Mouse (Mus musculus): Measurements from ENCODE around the gene Naa20.
"Not testable (repeated sequence)": the region's sequence is repeated elsewhere in the genome, so short reads cannot be mapped to it uniquely, and the experiment has no call there.

The Naa20 gene

DNA sequence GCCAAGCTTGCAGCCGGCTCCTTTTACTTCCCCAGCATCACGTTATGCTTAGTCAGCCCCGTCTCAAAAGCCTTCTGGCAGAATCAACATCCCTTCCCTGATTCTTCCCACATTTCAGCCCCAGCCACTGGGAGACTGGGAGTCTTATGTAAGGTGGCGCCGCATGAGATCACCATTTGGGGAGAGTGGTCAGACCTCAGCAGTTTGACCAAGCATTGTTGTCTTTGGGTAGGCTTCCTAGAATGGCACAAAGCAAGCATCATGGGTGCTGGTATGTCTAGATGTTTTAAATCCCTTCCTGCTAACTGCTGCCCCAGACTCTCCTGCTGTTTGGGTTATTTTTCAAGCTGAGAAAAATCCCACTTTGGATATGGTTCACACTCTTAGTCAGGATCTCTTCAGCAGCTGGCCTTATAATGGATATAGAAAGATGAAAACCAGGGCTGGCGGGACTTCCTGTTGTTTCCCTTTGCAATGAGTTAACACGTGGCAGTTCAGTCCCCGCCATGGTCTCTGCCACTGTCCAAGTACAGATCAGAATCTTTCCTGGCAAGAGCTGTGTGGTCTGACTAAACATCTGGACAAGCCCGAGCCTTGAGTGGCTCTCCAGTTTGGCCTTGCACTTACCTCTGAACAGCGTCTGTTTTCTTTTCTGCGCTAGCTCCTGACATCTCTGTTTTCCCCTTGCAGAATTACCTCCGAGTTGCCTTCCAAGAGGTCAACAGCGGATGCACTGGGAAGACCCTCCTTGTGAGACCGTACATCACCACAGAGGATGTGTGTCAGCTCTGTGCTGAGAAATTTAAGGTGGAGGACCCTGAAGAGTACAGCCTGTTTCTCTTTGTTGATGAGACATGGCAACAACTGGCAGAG, 16.8 kb upstream of the Naa20 start:
- no peak for DNase-seq (ENCODE audit: low spot score in 2 of 2)

DNA sequence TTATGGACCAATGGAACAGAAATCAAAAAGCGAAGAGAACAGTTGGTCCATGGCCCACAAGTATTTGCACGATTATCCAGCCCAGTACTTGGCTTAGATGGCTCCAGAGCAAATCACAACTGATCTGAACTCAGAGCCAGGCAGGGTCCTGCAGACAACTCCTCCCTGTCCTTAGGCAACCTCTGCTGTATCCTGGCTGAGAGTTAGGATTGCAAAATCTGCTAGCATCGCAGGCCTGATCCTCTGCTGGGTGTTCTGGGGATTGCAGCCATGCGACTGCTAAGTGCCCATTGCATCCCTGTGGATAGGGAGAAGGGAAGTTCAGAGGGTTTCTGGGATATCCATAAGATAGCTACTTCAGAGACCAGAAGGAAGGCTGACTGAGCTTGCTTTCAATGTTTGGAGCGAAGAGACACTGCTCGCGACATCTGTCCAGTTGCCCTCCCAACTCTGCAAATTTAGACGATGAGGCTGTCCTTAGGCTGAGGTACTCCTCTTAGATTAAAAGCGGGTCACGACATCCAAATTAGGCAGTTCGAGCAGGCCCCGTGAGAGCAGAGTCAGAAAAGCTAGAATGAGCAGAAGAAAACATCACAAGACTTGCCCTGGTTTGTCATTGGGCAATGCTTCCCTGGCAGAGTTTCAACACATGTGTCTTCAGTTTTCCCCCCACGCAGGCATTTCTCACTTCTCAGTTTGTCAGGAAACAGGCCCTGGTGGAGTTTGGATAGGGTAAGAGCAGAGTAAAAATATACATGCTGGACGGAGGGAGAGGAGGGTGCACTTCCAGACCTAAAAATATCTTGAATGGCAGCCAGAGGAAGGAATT, 13.7 kb upstream of the Naa20 start:
- peak in 1 of 2 experiments; percentile 38 for DNase-seq (ENCODE audit: low spot score in 2 of 2)

- no peak for DNase-seq (ENCODE audit: low spot score in 2 of 2)
These were observed 13.0 kb upstream of the Naa20 start for GRCm38 (mm10) chr2:145888766-145889480.

DNA sequence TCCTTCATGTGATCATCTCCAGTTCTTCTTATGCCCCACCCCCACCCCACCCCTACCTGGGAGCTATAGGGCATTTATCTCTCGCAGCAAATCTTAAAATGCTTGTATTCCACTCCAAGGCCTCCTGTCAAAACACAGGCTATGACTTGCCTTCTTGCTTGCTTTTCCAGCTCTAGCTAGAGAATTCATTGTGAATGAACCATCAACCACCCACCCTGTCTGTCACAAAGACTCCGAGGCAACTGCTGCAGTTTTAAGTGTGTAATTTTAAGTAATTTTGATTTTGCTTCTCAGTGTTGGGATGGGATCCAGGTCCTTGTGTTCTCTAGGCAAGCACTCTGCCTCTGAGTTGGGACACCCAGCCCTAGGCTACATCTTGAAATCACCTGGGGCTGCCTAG, 11.3 kb upstream of the Naa20 start:
- DNase-seq (ENCODE audit: low spot score in 2 of 2): no peak

GRCm38 (mm10) chr2:145893756-145894155, 8.1 kb upstream of the Naa20 start:
- no peak for DNase-seq (ENCODE audit: low spot score in 2 of 2)

- no peak for DNase-seq (ENCODE audit: low spot score in 2 of 2)
These were observed 3.8 kb upstream of the Naa20 start for GRCm38 (mm10) chr2:145898106-145898505.

GRCm38 (mm10) chr2:145900318-145900717, 1.6 kb upstream of the Naa20 start:
- DNase-seq (ENCODE audit: low spot score in 2 of 2): not testable (repeated sequence)

- peak; percentile 86 to 91 for DNase-seq (ENCODE audit: low spot score in 2 of 2)
These were observed 1.4 kb downstream of the Naa20 start for GRCm38 (mm10) chr2:145903061-145903901.

- no peak for DNase-seq (ENCODE audit: low spot score in 2 of 2)
These were observed 2.2 kb downstream of the Naa20 start for GRCm38 (mm10) chr2:145903983-145904616.

DNA sequence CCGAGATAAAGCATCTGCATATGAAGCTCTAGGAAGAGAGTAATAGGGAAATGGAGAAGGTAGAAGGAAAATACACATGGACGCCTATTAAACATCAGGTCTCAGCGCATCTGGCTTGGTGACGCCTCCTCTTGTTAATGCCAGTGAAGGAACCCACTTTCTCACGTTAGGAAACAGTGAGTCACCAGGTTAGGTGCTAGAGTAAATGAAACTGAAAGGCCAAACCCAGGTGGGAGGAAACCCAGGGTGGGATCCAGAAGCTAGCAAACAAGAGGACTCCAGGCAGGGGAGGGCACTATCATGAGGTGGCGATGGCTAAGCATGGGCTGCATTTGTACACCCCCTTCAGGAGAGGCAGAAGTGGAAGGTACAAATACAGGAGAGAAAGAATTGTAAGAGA, 3.3 kb downstream of the Naa20 start:
- no peak for DNase-seq (ENCODE audit: low spot score in 2 of 2)

GRCm38 (mm10) chr2:145905884-145906283, 4.0 kb downstream of the Naa20 start:
- DNase-seq (ENCODE audit: low spot score in 2 of 2): not testable (repeated sequence)

- no peak for DNase-seq (ENCODE audit: low spot score in 2 of 2)
These were observed 19.2 kb downstream of the Naa20 start for GRCm38 (mm10) chr2:145920941-145921650.

DNA sequence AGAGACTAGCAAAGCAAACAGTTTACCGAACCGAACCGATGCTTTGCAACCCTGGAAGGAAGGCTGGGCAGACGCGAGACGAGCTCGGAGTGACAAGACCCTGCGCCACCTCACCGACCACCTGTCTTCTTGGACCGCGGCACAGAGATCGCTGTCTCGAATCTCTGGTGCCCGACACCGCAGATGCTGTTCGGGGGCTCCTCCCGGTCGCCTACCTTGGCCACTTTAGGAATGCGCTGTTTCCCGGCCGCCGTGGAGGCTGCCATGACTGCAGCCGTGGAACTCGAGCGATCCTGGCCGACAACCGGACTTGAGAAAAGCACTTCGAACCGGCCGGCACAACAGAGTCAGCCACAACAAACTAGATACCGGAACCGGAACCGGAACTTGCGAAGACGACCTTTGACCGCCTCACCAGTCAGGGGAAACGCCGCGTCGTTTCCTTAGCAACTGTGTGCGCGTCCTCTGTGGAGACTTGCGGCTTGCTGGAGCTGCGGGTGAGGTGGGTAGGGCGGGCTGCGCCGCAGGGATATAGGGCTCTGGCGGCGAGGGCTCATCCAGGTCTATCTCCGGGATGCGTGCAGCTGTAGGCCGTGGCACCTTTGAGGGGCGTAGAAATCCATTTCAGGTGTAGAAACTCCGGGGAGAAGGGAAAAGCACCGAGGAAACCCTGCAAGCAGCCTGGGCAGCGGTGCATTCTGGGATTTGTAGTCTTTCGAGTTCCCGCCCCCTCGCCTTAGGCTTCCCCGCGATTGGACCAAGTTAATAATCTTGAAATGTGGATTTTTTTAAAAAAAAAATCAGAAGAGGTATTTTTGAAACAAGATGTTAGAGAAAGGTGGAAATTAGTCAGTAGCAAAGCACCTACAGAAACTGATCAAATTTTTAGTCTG, 32.7 kb downstream of the Naa20 start, which contains the start of the genes Cfap61 and Crnkl1:
Cfap61 (plus strand) TSS at position 446 of the 893 bp plus-strand sequence.
Crnkl1 (minus strand) TSS at position 676 of the 893 bp plus-strand sequence.
- DNase-seq (ENCODE audit: low spot score in 2 of 2): peak; percentile 85 to 91

DNA sequence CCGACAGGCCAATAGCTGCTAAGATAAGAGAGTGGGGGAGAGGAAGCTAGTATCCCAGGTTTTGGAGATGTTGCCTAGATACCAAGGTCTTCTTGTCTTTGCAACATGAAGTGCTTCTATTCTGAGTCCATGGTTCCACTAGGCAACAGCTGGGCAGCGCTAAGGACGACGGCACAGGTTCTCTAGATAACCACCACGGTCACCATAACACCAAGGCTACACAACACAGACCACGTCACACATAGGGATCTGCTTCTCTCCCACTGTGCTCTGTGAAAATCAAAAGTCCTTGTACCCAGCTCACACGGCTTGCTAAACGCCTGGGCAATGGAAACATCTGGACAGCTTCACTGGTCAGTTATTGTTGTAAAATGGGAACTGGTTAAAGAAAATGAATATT, 35.1 kb downstream of the Naa20 start:
- no peak for DNase-seq (ENCODE audit: low spot score in 2 of 2)

GRCm38 (mm10) chr2:145941403-145941802, 39.5 kb downstream of the Naa20 start:
- no peak for DNase-seq (ENCODE audit: low spot score in 2 of 2)

- DNase-seq (ENCODE audit: low spot score in 2 of 2): no peak
These were observed 42.4 kb downstream of the Naa20 start for GRCm38 (mm10) chr2:145944286-145944685.

- no peak for DNase-seq (ENCODE audit: low spot score in 2 of 2)
These were observed 46.6 kb downstream of the Naa20 start for GRCm38 (mm10) chr2:145948402-145948954.

GRCm38 (mm10) chr2:145949475-145950068, 47.7 kb downstream of the Naa20 start:
- no peak for DNase-seq (ENCODE audit: low spot score in 2 of 2)
